Mouse (Mus musculus) cerebellum, adult (tissue): ENCODE results near the gene Trrap.

Experiments used
- ATAC-seq: cut with Nextera tagmentation; 2 replicates; pipeline ENCODE4 v1.9.2; 2017; ENCODE audit warnings: mild to moderate bottlenecking, moderate library complexity, mixed read lengths; ENCODE audit not compliant: insufficient number of reproducible peaks, low FRiP score, low TSS enrichment

Gene Trrap

DNA sequence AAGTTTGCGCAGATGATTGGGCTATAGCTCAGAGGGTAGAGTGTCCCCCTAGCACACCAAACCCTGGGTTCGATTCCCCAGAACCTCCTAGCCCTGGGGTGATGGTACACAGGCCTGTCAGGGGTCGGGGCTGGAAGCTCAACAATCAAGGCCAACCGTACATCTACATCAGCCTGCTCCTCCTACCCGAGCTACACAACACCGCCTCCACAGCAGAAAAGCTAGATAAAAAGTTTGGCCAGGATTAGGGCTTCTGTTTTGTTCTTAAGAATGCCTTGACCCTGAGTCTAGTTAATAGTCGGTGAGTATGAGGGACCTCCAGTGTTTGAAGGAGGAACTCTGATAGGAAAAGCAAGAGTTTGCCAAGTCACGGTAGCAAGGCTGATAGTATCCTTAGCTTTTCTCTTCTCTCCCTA lies 1.5 kb downstream of the Trrap start:
- ATAC-seq: 0 out of 2 replicates have a peak, but pooled peaks have one; percentile 1

DNA sequence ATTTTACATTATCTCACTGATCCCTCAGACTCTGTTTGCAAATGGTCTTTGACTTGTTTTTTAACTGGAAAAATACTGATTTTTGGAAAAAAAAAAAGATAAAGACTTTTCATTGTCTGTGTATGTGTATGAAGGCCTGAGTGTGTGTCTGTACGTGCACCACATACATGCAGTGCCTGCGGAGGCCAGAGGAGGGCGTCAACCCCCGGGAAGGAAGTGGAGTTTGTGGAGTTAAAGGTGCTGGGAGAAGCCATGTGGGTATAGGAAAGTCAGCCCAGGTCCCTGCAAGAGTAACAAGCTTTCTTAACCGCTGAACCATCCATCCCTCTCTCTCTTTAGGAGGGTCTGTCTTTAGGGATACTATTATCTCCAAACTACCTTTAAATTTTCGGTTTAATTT lies 5.7 kb downstream of the Trrap start:
- ATAC-seq: no peak

DNA sequence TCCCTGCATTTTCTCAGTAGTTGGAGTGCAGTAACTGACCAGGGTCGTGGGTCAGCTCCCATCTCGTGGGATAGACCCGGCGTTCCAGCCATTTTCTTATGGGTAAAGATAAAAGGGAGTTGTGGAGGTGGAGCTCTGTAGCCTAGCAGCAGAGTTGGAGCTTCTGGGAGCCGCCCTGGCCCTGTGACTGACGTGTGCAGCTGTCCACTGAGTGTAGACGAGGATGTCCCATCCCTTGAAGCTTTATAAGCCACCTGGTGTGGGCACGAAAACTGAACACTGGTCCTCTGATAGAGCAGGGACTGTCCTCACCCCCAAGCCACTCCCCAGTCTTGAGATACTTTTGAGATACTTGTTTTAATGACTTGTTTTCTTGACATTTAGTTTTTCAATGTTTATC lies 13.1 kb downstream of the Trrap start:
- no peak for ATAC-seq

DNA sequence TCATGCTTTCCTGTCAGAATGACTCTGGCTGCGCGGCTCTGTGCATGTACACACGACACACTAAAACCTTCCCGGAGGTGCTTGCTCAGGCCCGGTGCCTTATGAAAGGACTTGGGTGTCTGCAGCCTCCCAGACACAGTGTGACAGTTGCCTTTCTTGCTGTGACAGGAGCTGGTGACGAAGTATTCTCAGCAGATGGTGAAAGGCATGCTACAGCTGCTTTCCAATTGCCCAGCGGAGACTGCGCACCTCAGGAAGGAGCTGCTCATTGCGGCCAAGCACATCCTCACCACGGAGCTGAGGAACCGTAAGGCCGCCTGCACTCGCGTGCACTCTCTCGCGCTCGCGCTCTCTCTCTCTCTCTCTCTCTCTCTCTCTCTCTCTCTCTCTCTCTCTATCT lies 18.9 kb downstream of the Trrap start:
- no peak for ATAC-seq

DNA sequence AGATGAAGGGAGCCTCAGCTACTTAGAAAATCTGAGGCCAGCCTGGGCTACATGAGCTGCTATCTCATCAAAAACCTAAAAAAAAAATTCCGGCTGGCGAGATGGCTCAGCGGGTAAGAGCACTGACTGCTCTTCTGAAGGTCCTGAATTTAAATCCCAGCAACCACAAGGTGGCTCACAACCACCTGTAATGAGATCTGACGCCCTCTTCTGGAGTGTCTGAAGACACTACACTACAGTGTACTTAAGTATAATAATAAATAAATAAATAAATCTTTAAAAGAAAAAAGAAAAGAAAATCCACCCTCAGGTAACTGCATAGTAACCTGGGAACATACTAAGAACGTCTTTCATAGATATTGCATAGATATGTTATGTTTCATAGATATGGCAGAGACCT lies 25.8 kb downstream of the Trrap start:
- no peak for ATAC-seq

DNA sequence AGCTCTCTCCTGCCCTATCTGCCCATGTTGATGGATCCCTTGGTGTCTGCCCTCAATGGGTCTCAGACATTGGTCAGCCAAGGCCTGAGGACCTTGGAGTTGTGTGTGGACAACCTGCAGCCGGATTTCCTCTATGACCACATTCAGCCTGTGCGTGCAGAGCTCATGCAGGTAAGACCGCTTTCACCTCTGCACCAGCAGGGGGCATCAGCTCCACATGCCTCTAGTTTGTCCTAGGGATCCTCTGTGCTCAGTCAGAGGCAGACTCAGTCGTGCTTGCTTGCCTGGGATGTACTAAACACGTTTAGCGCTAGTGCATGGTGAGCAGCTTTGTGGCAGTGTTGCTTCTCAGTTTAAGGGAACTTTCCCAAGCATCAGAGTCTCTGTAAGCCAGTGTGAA lies 27.2 kb downstream of the Trrap start:
- ATAC-seq: no peak

DNA sequence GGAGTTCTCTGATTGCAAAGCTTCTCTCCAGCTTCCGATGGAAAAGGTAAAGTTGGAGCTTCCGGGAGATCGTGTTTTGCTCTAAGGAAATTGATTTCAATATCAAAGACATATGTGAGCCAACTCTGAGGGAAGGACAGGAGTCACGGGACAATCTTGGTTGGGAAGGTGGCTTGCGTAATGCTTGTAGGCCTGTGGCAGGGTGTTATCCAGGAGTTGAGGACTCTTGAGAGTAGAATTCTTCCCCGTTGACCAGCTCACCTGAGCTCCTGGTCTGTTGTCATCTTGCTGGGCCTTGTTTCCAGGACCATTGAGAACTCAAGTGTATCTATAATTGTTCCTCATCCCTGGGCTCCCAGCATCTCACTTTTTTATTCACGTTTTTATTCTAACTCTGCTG lies 29.6 kb downstream of the Trrap start:
- no peak for ATAC-seq

DNA sequence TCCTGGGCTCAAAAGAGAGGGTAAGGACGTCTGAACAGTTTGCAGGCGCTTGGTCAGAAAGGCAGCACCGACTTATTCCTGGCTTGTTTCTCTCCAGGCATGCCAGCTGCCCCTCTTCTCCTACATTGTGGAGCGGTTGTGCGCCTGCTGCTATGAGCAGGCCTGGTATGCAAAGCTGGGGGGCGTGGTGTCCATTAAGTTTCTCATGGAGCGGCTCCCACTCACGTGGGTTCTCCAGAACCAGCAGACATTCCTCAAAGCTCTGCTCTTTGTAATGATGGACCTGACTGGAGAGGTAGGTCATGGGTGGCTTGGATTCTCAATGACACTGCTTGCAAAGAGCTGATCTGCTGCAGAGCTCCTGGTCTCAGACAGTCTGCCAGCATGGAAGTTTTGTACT lies 35.5 kb downstream of the Trrap start:
- no peak for ATAC-seq

DNA sequence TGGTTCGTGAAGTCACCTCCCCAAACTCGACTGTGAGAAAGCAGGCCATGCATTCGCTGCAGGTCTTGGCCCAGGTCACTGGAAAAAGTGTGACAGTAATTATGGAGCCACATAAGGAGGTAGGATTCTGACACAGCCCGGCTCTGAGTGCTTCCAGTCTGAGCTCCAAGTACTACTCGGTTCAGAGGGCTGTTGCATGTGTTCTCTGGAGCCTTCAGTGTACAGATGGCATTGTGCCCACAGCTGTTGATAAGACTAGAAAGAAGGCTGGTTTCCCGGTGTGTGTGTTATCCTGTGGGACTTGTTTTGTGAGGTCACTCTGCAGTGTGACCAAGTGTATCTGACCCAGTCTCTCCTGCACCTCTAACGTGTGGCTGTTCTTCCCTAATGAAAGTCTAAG lies 36.6 kb downstream of the Trrap start:
- no peak for ATAC-seq

DNA sequence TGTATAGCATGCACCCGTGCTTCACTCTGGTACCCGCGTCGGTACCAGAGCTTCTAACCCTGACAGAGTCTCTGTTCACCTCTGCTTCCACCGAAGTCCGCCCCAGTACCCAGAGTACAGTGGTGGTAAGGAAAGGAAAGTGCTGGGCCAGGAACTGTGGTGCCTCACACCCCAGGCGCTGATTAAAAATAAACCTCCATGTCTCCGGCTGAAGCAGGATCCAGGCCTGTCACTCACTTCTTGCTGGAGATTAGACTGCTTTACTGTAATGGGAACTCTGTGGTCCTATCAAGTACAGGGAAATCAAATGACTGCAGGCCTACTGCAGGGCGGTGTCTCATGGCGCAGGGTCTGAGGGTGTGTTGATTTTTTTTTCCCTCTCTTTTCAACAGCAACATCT lies 39.4 kb downstream of the Trrap start:
- no peak for ATAC-seq

DNA sequence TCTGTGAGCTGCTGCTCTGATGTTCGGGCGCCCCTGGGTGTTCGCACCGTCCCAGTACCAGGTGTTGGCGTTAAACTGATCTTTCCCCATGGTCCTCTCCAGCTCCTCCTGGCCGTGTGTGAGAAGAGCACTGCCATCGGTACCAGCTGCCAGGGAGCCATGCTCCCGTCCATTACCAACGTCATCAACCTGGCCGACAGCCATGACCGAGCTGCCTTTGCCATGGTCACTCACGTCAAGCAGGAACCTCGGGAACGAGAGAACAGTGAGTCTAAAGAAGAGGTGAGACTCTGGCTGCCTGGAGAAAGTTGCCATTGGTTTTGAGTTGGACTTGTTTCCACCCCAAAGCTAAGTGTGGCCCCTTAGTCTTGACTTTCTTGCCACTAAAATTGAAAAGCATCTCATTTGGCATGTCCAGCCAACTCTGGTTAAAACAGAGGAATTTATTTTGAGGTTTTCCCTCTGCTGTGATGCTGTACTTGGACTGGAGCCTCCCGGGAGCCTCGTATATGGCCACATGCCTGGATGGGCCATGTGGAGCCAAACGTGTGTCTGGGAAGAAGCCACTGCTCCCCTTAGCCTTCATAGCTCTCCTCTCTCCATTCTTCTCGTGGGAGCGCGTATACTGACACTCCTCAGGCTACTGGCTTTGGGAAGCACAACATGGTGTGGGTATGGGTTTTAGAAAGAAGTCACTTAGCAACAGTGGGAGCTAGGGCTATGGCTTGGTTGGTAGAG lies 61.0 kb downstream of the Trrap start:
- peak; percentile 45; the same call in 1 of the 2 replicates for ATAC-seq

DNA sequence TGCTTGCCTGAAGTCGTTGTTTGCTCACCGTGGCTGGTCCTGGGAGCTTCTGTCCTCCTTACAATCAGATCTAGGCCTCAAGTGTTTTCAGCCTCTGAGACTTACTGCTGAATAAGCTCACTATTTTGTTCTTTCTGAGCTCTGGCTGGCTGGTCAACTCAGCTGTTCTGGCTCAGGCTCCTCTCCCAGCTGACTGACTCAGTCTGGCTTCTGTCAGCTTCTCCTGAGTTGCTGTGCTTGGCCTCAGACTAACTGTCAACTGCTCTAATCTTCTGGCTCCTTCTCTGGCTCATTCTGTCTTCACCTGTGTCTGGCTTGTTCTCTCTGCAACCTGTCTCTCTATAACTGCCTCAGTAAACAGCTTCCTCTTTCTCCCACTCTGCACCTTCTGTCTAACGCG lies 62.1 kb downstream of the Trrap start:
- no peak for ATAC-seq

DNA sequence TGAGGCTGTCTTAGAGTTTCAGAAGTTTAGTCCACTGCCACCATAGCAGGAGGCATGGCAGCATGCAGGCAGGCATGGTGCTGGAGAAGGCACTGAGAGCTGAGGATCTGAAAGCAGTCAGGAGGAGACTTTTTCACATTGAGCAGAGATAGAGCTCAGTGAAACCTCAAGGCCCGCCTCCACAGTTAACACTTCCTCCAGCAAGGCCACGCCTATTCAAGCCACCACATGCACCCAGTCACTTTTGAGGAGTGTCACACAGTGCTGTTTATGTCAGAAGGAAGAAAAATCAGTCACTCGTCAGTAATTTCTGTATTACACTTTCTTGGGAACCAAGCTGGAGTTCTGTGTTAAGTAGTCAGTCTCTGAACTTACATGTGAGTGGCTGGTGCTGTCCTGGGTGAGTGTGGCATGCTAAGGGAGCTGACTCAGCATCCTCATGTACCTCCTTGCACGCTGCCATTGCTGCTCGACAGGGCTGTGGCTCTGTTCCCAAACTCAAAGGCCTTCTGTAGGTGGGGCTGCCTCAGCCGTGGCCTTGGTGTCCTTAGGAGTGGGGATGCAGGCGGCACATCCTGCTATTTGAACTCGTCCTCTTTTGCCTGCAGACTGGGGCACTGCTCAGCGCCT lies 64.4 kb downstream of the Trrap start:
- no peak for ATAC-seq

DNA sequence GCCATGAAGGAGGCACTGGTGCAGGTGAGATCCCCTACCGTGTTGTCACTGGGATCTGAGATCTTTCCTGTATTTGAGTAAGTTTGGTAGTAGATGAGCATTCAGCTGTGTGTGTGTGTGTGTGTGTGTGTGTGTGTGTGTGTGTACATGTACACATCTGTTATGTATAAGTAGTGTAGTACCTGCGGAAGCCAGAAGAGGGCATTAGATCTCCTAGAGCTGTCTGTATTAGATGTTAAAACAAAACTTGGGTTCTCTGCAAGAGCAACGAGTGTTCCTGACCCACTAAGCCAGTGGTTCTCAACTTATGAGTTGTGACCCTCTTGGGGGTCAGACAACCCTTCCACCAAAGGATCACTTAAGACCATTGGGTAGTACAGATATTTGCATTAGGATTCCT lies 68.6 kb downstream of the Trrap start:
- no peak for ATAC-seq

DNA sequence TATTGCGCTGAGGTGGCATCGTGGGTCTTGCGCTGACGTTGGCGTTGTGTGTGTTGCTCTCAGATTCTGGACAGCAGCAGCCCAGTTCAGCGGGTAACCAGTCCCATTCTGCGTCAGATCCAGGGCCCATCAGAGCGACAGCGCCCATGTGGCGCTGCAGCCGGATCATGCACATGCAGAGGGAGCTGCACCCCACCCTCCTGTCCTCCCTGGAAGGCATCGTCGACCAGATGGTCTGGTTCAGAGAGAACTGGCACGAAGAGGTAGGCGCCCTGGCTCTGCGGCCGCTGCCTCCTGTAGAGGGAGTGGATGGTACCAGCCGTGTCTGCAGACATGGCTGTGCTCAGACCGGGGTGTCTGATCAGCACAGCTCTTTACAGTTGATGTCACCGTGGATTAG lies 77.8 kb downstream of the Trrap start:
- peak; percentile 91 for ATAC-seq

DNA sequence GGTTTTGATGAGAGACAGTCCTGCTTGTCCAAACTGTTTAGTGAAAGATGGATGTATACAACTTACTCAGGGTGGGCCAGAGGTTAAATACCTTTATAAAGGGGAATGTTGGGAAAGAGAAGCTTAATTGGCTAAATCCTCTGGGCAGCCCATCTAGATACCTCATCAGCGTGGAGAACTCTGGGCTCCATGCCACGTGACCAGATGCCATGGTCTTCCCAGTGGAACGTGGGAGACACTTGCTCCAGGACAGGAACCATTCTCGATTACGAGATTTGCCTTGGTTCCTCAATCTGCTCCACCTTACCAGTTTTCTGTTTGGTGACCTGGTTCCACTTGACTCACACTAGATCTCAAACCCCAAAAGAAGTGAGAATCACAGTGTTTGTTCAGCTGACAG lies 81.2 kb downstream of the Trrap start:
- no peak for ATAC-seq

DNA sequence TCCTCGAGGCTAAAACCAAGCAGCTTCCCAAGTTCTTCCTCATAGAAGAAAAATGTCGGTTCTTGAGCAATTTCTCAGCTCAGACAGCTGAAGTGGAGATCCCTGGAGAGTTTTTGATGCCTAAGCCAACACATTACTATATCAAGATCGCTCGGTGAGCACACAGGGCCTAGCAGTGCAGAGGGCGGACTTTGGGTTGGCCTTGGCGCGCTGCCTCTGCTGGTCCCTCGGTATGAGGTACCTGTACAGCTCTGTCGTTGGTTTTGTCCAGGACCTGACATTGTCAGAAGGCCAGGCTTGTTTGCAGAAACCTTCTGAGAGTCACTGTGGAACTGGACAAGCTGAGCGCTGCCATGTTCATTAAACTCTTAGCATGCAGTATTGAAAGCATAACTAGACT lies 82.4 kb downstream of the Trrap start:
- ATAC-seq: no peak

DNA sequence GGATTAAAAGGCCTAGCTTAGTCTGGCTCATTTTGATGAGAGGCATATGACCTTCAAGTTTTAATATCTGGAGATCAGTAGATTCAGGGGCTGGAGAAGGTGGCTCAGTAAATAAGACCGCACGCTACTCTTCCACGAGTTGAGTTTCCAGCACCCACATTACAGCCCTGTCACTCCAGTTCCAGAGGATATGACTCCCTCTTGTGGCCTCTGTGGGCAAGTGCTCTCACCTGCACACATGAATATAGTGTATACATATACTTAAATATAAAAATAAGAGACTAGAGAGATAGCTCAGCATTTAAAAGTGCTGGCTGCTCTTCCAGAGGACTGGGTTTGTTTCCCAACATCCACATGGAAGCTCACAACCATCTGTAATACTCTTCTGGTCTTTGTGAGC lies 84.3 kb downstream of the Trrap start:
- no peak for ATAC-seq

DNA sequence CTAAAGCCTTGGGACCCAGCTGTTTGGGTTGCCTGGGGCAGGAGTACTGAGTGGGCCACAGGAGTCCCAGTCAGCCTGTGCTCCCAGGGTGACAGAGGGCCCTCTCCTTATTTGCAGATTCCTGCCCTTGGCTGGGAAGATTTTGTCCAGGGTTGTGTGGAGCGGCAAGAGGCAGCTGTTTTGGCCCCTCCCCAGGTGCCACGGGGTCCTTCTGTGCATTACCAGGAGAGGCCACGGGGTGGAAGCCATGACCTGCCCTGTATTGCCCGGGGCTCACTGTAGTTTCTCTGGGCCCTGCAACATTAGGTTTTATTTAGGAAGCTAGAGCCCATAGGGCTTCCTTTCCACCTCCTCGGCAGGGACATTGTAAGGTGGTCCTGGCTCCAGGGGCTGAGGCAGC lies 86.4 kb downstream of the Trrap start:
- no peak for ATAC-seq

DNA sequence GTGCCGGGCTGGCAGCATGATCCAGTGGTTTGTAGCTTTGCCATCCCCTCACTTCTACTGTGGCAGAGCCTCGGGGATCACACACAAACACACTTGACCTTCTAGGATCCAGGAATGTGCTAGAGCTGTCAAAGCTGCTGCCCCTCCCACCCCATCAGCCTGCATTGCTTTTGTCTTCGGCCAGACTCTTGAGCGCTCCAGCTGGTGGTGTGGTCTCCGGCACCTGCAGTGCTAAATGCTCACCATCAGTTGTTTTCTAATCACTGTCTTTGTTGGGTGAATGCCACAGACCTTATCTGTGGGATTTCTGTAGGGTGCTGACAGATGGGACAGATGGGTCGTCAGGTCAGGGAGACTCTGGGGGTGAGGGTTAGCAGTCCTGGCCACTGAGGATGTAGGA lies 88.4 kb downstream of the Trrap start:
- ATAC-seq: no peak

DNA sequence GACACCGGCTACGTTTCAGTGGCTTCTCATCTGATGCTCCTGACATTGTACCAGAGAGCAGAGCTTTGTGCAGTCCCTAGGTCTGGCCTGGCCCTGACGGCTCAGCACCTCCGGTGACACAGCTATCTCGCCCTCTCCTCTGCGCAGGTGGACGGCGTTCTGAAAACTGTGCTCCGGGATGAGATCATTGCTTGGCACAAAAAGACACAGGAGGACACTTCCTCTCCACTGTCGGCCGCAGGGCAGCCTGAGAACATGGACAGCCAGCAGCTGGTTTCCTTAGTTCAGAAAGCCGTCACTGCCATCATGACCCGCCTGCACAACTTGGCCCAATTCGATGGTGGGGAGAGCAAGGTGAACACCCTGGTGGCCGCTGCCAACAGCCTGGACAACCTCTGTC lies 91.0 kb downstream of the Trrap start:
- ATAC-seq: no peak

DNA sequence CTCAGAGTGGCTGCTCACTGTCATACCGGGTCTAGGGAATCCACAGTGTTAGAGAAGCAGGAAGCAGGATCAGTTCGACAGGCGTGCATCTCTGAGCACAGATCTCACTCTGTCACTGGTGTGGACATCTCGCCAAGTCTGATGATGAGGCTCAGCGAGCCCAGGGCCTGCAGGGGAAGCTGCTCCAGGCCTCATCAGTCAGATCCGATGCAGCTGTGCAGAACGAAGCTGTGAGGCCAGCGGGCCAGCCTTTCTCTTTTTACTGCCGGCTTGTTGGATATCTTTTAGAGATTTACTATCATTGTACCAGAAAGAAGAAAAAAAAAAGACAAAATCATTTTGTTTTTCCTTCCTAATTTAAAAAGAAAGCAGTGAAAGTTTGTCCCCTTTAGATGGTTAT lies 91.8 kb downstream of the Trrap start:
- no peak for ATAC-seq
